17 mouse cellular contexts compared by ENCODE assay signal in the genomic region with DNA sequence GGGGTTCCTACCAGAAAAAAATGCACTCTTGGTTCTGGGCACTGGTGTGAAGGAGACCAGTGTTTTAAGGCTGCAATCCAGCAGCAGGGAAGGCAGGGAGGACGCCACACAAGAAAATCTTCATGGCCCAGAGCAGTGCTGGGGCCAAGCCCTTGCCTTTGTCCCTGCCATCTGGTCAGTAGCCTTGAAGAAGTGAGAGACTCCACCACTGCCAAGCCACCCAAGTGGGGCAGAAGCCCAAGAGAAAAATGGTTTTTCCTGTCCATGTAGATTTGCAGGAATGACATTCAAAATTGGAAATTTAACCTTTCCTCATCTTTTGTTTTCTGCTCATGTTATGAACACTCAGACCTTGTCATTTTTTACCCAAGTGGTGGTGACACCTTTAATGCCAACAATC.
"Had no signal": no experiment of that assay in that cellular context is flagged by ENCODE, and none has a peak within 500 bp of the region (broad histone marks: within the 10 kb centered on the region; RNA-seq: fewer than 3 reads in every experiment).

No protein-coding gene starts in this region.

- H3K9ac ChIP-seq: lung, embryonic 15.5 days; midbrain, embryonic 13.5 days; midbrain, embryonic 15.5 days; neural tube, embryonic 12.5 days; stomach, embryonic 15.5 days had no signal

- H3K9me3 ChIP-seq: lung, embryonic 15.5 days; midbrain, embryonic 13.5 days; midbrain, embryonic 15.5 days; neural tube, embryonic 12.5 days; stomach, embryonic 15.5 days had no signal

- DNase-seq: lung, adult 2 months; lung, postnatal 14 days; lung, postnatal 36 days; right cerebral cortex, postnatal 14 days; thymus, adult 2 months; thymus, postnatal 25 days; thymus, postnatal 4 days had no signal

- H3K36me3 ChIP-seq: lung, embryonic 15.5 days; stomach, embryonic 15.5 days had no signal

- H3K4me2 ChIP-seq: lung, embryonic 15.5 days; midbrain, embryonic 11.5 days; midbrain, embryonic 13.5 days; midbrain, embryonic 15.5 days; neural tube, embryonic 12.5 days; stomach, embryonic 15.5 days had no signal

- H3K4me1 ChIP-seq: lung, embryonic 15.5 days; megakaryocyte, embryonic 14.5 days; midbrain, embryonic 13.5 days; midbrain, embryonic 15.5 days; neural tube, embryonic 12.5 days; stomach, embryonic 15.5 days had no signal

- H3K27ac ChIP-seq: lung, embryonic 15.5 days; macrophage; midbrain, embryonic 13.5 days; midbrain, embryonic 15.5 days; neural tube, embryonic 12.5 days; stomach, embryonic 15.5 days; stomach, postnatal 0 days had no signal

- ATAC-seq: lung, postnatal 0 days; midbrain, embryonic 13.5 days; midbrain, embryonic 15.5 days had no signal

- H3K4me3 ChIP-seq: lung, embryonic 15.5 days; megakaryocyte, embryonic 14.5 days; midbrain, embryonic 13.5 days; midbrain, embryonic 15.5 days; neural tube, embryonic 12.5 days; stomach, embryonic 15.5 days had no signal

- H3K27me3 ChIP-seq: midbrain, embryonic 13.5 days; midbrain, embryonic 15.5 days; neural tube, embryonic 12.5 days; stomach, embryonic 15.5 days had no signal
